Mouse (Mus musculus): ENCODE data around the gene Fgfr4. TPM values are rescaled to one million over a fixed set of nuclear protein-coding genes. Genes with fewer than 3 reads are reported as not detected.
A peak's percentile ranks its signal among the peaks of the same experiment; 100 is the strongest.
"Not testable (repeated sequence)": the region's sequence is repeated elsewhere in the genome, so short reads cannot be mapped to it uniquely, and the experiment has no call there.

The Fgfr4 gene
- polyA plus RNA-seq, 1 experiment from 2014 or later = 11.8 TPM

- ATAC-seq (ENCODE audit: low FRiP score, low read depth) = no peak
- no peak overlapping the region for H3K9ac ChIP-seq
These were observed 23.8 kb downstream of the Fgfr4 start for GRCm38 (mm10) chr13:55176265-55176664.

DNA sequence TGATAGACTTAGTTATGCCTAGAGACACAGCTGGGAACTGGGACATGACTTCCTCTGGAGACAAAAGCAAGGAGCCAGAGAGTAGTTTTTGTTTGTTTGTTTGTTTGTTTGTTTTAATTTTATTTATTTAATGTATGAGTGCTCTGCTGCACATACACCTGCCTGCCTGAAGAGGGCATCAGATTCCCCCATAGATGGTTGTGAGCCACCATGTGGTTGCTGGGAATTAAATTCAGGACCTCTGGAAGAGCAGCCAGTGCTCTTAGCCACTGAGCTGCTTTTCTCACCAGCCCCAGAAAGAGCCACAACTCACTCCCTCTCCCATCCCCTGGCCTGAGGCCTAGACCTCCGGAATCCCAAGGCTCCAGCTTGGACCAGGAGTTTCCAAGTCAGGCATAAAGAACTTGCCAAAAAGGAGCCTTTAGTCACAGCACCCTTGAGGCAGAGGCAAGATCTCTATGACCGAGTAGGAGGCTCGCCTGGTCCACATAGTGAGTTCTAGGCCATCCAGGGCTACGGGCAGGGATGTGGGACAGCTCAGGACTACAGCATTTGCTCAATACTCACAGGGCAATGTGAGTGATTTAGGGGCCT, 25.6 kb downstream of the Fgfr4 start:
- Histone ChIP-seq H3K9me3 (no peaks in the 10 kb centered on the region), H3K4me2 (replicated peaks) (no peak overlapping the region), H3K4me3 (no peak overlapping the region), H3K27me3 (no peaks in the 10 kb centered on the region), H3K27ac (peak overlapping the region; percentile 44; the same call in 1 of the 2 replicates), H3K4me1 (no peaks in the 10 kb centered on the region), H3K36me3 (no peaks in the 10 kb centered on the region), H3K9ac (no peak overlapping the region)
- 64% methylated on average over 4 of the region's 4 CpGs for WGBS
- ATAC-seq (ENCODE audit: low FRiP score, low read depth) = no peak

More at GRCm38 (mm10) chr13:55176265-55176664, 23.8 kb downstream of the Fgfr4 start:
- WGBS = 83% methylated on average over 6 of the region's 6 CpGs
- Histone ChIP-seq H3K27me3 (no peaks in the 10 kb centered on the region), H3K4me2 (replicated peaks) (no peak overlapping the region), H3K4me1 (peaks cover 9% of the 10 kb centered on the region), H3K27ac (no peak overlapping the region), H3K4me3 (no peak overlapping the region), H3K9me3 (no peaks in the 10 kb centered on the region), H3K36me3 (no peaks in the 10 kb centered on the region)

- Histone ChIP-seq H3K27me3 (no peaks in the 10 kb centered on the region), H3K4me1 (no peaks in the 10 kb centered on the region), H3K9ac (no peak overlapping the region), H3K4me3 (no peak overlapping the region), H3K27ac (no peak overlapping the region), H3K9me3 (no peaks in the 10 kb centered on the region), H3K36me3 (no peaks in the 10 kb centered on the region), H3K4me2 (replicated peaks) (no peak overlapping the region)
- ATAC-seq (ENCODE audit: low FRiP score, low read depth) = no peak
- 41% methylated on average over 2 of the region's 2 CpGs for WGBS
These were observed 26.1 kb downstream of the Fgfr4 start for GRCm38 (mm10) chr13:55178556-55178955.

DNA sequence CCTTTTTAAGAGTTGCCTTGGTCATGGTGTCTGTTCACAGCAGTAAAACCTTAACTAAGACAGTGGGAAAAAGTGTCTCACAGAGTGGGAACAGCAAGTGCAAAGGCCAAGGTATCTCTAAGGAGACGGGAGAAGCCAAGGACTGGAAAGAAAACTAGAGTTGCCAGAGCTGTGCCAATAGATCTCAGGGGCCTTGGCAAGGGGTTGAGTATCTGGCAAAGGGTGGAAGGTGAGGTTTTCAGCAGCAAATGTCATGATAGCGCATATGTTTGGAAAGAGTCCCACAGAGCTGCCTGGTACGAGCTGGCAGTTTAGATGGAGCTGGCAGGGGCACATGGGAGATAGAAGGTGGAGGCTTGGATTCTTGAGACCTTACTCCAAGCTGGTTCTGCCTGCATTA, 27.2 kb downstream of the Fgfr4 start:
- no peak for ATAC-seq (ENCODE audit: low FRiP score, low read depth)
- Histone ChIP-seq H3K27me3 (no peaks in the 10 kb centered on the region), H3K4me2 (replicated peaks) (no peak overlapping the region), H3K9me3 (no peaks in the 10 kb centered on the region), H3K4me3 (no peak overlapping the region), H3K36me3 (no peaks in the 10 kb centered on the region), H3K9ac (no peak overlapping the region), H3K4me1 (no peaks in the 10 kb centered on the region), H3K27ac (no peak overlapping the region)
- WGBS = 85% methylated on average over 3 of the region's 3 CpGs

DNA sequence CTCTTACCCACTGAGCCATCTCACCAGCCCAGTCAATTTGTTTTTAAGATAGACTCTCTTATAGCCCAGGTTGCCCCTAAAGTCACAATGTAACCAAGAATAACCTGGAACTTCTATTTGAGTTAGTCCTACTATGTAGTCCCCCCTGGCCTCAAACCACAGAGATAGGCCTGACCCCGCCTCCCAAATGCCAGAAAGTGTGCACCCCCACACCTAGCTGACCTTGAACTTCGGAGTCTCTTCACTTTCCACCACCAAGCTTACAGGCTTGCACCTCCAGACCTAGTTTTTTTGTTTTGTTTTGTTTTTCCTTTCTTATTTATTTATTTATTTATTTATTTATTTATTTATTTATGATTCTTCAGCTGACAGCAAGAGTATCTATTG, 29.3 kb downstream of the Fgfr4 start:
- 61% methylated on average over 2 of the region's 2 CpGs for WGBS
- peak overlapping the region; percentile 61 for H3K4me2 ChIP-seq (replicated peaks)
- no peak overlapping the region; the same call in 1 of the 2 replicates for H3K9ac ChIP-seq
- no peaks in the 10 kb centered on the region for H3K4me1 ChIP-seq
- H3K27me3 ChIP-seq = no peaks in the 10 kb centered on the region
- H3K9me3 ChIP-seq = no peaks in the 10 kb centered on the region
- no peaks in the 10 kb centered on the region for H3K36me3 ChIP-seq
- H3K27ac ChIP-seq = peak overlapping the region; percentile 81; the same call in 1 of the 2 replicates
- ATAC-seq (ENCODE audit: low FRiP score, low read depth) = no peak
- peak overlapping the region; percentile 41 for H3K4me3 ChIP-seq

DNA sequence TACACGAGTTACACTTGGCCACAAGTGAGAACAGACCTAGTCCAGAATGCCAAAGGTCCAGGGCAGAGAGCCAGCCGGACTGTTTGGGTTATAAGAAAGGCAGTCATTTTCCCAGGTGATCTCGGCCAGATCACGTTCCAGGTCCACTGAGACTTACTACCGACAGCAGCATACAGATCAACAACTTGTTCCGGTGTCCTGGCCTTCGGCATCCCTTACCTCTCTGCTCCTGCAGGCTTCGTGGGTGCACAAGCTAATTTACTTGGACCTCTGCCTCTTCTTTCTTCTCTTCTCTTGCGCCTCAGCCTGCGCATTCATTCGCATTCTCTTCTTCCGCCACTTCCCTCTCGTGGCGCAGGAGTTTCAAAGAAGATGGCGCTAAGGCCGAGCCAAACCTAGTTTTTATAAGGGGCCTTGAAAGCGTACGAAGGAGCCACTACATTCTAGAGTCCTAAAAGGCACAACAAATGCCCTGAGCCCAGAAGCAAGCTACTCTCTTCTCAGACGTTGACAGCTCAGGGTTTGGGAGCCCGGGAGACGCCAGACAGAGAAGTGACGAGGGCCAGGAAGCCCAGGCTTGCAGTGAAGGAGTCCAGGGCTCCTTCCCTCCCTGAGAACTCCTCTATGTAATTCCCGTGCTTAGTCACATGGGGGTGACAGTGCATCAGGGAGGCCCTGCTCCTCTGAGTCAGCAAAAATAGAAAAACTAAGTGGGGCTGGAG, 29.9 kb downstream of the Fgfr4 start:
- 4% methylated on average over 23 of the region's 23 CpGs for WGBS
- peak overlapping the region; percentile 56 for H3K9ac ChIP-seq
- peak; percentile 84; the same call in 1 of the 2 replicates for ATAC-seq (ENCODE audit: low FRiP score, low read depth)
- H3K4me2 ChIP-seq (replicated peaks) = peak overlapping the region; percentile 61
- H3K27me3 ChIP-seq = no peaks in the 10 kb centered on the region
- no peaks in the 10 kb centered on the region for H3K36me3 ChIP-seq
- H3K27ac ChIP-seq = peak overlapping the region; percentile 81
- peak overlapping the region; percentile 41 for H3K4me3 ChIP-seq
- no peaks in the 10 kb centered on the region for H3K4me1 ChIP-seq
- H3K9me3 ChIP-seq = no peaks in the 10 kb centered on the region

GRCm38 (mm10) chr13:55183382-55183781, 30.9 kb downstream of the Fgfr4 start:
- Histone ChIP-seq H3K9me3 (no peaks in the 10 kb centered on the region), H3K27ac (no peak overlapping the region), H3K4me2 (replicated peaks) (no peak overlapping the region), H3K36me3 (no peaks in the 10 kb centered on the region), H3K27me3 (no peaks in the 10 kb centered on the region), H3K9ac (no peak overlapping the region), H3K4me1 (no peaks in the 10 kb centered on the region), H3K4me3 (no peak overlapping the region)
- ATAC-seq (ENCODE audit: low FRiP score, low read depth) = no peak
- WGBS = 80% methylated on average over 6 of the region's 6 CpGs

DNA sequence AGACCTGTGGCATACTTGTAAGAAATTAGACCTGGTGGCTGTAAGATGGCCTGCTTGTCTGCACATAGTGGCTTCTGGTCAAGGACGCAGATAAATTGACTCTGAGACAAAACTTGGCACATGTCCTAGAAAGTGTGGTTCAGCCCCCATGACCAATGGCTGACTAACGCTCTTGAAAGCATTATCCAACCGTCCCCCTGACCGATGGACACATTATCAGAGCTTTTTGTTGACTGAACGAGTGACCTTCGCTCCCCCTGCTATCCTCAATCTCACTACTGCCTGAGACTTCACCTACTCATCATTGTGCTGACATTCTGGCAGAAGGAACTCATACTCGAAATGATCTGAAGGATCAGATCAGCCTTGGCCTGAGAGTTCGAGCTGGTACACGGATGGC, 34.6 kb downstream of the Fgfr4 start:
- peaks cover 13% of the 10 kb centered on the region for H3K4me1 ChIP-seq
- not testable (repeated sequence) for H3K27me3 ChIP-seq; H3K4me2 ChIP-seq (replicated peaks); H3K9me3 ChIP-seq; H3K4me3 ChIP-seq; H3K9ac ChIP-seq; H3K27ac ChIP-seq; ATAC-seq (ENCODE audit: low FRiP score, low read depth); H3K36me3 ChIP-seq
- 72% methylated on average over 2 of the region's 9 CpGs for WGBS

GRCm38 (mm10) chr13:55189531-55190107, 37.2 kb downstream of the Fgfr4 start:
- H3K9ac ChIP-seq = peak overlapping the region; percentile 76
- H3K36me3 ChIP-seq = no peaks in the 10 kb centered on the region
- peak overlapping the region; percentile 94 for H3K27ac ChIP-seq
- peaks cover 13% of the 10 kb centered on the region for H3K4me1 ChIP-seq
- no peaks in the 10 kb centered on the region for H3K27me3 ChIP-seq
- ATAC-seq (ENCODE audit: low FRiP score, low read depth) = no peak
- H3K4me3 ChIP-seq = peak overlapping the region; percentile 50
- no peaks in the 10 kb centered on the region for H3K9me3 ChIP-seq
- H3K4me2 ChIP-seq (replicated peaks) = peak overlapping the region; percentile 77
- WGBS = 5% methylated on average over 12 of the region's 12 CpGs

DNA sequence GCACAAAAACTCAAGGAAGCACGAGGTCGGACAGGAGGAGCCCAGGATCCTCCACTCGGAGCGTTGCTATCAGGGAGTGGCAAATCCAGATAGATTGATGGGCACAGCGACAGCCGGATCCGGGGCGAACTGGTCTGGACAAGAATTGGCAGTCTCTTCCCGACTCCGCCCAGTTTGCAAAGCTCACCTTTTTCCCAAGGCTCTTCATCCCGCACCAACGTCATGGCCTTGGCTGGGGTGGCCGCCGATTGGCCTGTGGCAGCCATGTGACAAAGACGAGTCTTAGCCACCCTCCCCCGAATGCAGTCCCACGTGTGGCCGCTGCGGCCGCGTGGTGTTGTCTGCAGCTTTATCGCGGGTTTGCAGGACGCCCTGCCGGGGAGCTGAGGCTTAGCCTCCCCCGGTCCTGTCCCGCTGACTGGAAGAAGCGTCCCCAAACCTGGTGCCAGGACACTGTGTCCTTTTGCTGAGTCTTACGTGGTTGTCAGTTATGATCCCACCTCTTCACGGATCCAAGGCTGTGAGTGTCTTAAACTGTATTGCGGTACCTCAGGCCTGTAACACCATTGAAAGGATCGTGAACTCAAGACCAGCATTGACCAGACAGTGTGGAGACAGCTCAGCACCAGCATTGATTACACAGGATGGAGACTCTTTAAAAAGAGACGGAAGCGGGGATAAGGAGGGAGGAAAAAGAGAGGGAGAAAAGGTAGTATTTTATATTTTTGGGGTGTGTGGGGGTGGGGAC, 37.9 kb downstream of the Fgfr4 start:
- Histone ChIP-seq H3K4me3 (peak overlapping the region; percentile 50), H3K36me3 (no peaks in the 10 kb centered on the region), H3K9me3 (no peaks in the 10 kb centered on the region), H3K27ac (peak overlapping the region; percentile 94), H3K4me1 (peaks cover 13% of the 10 kb centered on the region), H3K9ac (peak overlapping the region; percentile 76), H3K4me2 (replicated peaks) (peak overlapping the region; percentile 77), H3K27me3 (no peaks in the 10 kb centered on the region)
- WGBS = 2% methylated on average over 34 of the region's 34 CpGs
- ATAC-seq (ENCODE audit: low FRiP score, low read depth) = peak; percentile 100

- 87% methylated on average over 5 of the region's 5 CpGs for WGBS
- H3K9ac ChIP-seq = no peak overlapping the region
These were observed 39.1 kb downstream of the Fgfr4 start for GRCm38 (mm10) chr13:55191535-55191934.

DNA sequence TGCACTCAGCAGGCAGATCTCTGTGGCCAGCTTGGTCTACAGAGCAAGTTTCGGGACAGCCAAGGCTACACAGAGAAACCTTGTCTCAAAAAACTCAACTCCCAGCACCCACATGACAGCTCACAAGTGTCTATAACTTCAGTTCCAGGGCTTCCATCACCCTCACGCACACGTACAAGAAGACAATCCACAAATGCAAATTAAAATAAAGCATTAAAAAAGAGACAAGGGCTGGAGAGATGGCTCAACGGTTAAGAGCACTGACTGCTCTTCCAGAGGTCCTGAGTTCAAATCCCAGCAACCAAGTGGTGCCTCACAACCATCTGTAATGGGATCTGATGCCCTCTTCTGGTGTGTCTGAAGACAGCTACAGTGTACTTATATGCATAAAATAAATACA, 50.3 kb downstream of the Fgfr4 start:
- WGBS = 86% methylated on average over 4 of the region's 4 CpGs
- not testable (repeated sequence) for H3K9ac ChIP-seq; H3K36me3 ChIP-seq; H3K27ac ChIP-seq; H3K4me2 ChIP-seq (replicated peaks); H3K27me3 ChIP-seq; ATAC-seq (ENCODE audit: low FRiP score, low read depth); H3K4me1 ChIP-seq; H3K4me3 ChIP-seq; H3K9me3 ChIP-seq

More at GRCm38 (mm10) chr13:55191535-55191934, 39.1 kb downstream of the Fgfr4 start:
- peaks cover 13% of the 10 kb centered on the region for H3K4me1 ChIP-seq
- H3K4me3 ChIP-seq = no peak overlapping the region
- H3K9me3 ChIP-seq = no peaks in the 10 kb centered on the region
- no peaks in the 10 kb centered on the region for H3K36me3 ChIP-seq
- no peak overlapping the region for H3K4me2 ChIP-seq (replicated peaks)
- H3K27ac ChIP-seq = no peak overlapping the region
- ATAC-seq (ENCODE audit: low FRiP score, low read depth) = no peak
- H3K27me3 ChIP-seq = no peaks in the 10 kb centered on the region

Data from limb, embryonic 13.5 days (tissue).